Mouse (Mus musculus) ES-Bruce4 (cell line): ENCODE results near the gene Npepps.
A peak's percentile ranks its signal among the peaks of the same experiment; 100 is the strongest.

Source experiments
- CTCF ChIP-seq: IDR thresholded peaks from one replicate; pipeline ENCODE4 v1.8.1; 2011; ENCODE audit warnings: low read depth, low read length
- EP300 ChIP-seq: IDR thresholded peaks from 2 replicates; pipeline ENCODE4 v1.6.1; 2011; ENCODE audit warnings: low read depth, low read length; ENCODE audit not compliant: insufficient read depth
- POLR2A ChIP-seq: IDR thresholded peaks from one replicate; pipeline ENCODE4 v1.8.1; 2011; ENCODE audit warnings: low read length; ENCODE audit not compliant: insufficient read depth

DNA sequence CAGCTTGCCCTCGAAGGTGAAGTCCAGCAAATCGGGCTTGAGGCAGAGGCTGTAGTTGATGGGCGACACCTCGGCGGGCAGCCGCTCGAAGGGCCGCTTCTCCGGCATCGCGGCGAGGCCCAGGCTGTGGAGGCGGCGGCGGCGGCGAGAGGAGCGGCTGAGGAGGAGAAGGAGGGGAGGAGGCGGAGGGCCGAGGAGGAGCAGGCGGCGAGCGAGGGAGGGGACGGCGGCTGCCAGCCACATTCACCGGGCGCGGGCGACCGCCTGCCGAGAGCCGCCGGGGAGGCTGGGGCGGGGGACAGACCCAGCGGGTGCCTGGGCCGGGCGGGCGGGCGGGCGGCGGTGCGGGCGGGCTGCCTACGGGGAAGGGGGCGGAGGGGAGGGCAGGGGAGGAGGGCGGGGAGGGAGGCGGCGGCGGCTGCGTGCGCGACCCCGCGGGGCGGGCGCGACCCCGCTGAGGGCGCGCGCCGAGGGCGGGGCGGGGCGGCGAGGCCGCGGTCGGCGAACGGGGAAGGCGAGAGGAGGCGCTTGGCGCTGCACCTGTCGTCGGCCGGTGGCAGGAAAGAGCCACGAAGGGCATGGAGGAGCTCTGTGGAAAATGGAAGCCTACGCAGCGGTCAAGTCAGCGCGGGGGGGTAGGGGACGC lies at the start of gene Npepps:
- TF ChIP-seq CTCF, result no peak
- TF ChIP-seq POLR2A, result peak; percentile 72
- TF ChIP-seq EP300, result no peak
